Mouse (Mus musculus): ENCODE measurements at regions not wholly inside any gene's neighbourhood (a gene's known extent, or its start where the extent isn't known, plus 50 kb on each side); places are given as distances from the start of the nearest gene placed in this dataset.

DNA sequence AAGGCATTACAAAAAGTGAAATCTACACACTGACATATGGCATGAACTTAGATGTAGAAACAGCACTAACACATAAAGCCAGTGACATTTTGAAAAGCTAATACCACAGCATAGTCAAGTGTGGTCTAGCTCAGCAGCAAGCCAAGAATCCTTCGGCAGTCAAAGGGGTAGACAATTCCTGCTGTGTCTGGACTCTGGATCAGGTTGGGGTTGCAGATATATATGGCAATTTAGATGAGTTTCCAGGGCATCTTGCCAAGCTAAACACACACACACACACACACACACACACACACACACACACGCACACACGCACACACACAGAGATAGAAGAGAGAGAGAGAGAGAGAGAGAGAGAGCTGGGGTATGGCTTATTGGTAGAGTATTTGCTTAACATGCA, 118.2 kb downstream of the Chst1 start:
- no peak for TF ChIP-seq GATA1 (IDR thresholded peaks at IDR 0.05; ENCODE audit: borderline replicate concordance, low read length)
- TF ChIP-seq FLI1 (IDR thresholded peaks at IDR 0.05; ENCODE audit: low read length): no peak

Measured in megakaryocyte, embryonic 14.5 days (primary cell).